Mouse (Mus musculus) kidney, postnatal 10 days (tissue): ENCODE data around the gene 1700013G24Rik.
"Not testable (repeated sequence)": the region's sequence is repeated elsewhere in the genome, so short reads cannot be mapped to it uniquely, and the experiment has no call there.

Experiments
- DNase-seq: peaks from one replicate; pipeline ENCODE4 v3.0.0; 2021; ENCODE audit warnings: mixed read lengths

Gene 1700013G24Rik

DNA sequence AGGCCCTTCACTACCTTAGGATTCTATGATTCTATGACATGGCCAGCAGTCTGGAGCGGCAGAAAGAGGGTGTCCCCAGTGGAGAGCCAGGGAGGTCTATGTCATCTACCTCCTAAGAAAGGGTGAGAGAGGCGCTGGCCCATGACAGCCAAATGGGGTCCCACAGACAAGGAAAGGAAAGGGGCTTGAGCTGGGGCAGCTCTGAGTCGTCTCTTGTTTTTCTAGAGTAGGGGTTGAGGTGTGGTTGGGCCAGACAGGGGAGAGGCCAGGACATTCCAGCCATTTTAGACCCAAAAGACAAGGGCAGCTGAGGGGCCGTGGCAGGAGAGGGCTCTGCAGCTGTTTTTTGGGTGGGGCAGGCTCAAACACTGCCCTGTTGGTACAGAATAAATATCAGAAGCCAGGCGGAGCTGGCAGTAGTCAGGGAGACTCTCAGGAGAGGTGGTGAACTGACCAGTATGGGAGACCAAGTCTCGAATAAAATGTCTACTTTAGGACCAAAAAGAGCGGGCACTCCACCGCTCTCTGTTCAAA is at the start of gene 1700013G24Rik:
TSS of gene 1700013G24Rik (plus strand) at position 51 of the 534 bp plus-strand sequence.
- no peak for DNase-seq

DNA sequence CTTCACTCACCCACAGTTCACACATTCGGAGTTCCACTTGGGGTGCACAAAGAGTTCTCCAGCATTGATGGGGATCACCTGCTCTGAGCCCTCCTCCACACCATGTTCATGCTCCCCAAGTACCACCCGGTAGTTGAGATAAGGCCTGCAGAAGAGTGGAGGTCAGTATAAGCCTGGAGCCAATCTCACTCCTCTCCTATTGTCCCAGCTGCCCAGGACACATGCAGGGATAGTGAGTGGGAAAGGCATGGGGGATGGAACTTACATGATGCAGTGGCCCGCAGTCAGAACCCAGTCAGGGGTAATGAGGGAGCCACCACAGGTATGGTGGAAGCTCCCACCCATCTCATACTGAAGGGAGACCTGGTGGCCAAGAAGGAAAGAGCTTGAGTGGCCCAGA is 47.5 kb upstream of the 1700013G24Rik start:
- DNase-seq = no peak

DNA sequence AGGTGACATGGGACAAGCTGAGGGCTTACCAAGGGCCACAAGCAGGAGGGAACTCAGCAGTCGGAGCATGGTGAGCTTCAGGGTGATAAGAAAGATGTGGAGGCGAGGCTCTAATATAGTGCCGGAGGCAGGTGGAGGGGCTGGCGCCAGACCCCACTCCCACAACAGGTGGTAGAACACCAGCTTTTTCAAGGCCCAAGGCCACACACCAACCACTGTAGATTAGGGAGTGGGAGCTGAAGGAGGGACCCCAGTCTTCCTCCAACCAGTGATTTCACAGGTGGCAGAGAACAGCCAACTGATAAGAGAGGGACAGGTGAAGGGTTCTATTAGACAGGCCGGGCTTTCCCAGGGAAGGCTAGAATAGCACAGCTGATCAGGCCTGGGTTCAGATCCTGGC is 43.4 kb upstream of the 1700013G24Rik start, which contains the start of gene Cela3a:
TSS of gene Cela3a (minus strand) at position 101 of the 400 bp plus-strand sequence.
- no peak for DNase-seq

DNA sequence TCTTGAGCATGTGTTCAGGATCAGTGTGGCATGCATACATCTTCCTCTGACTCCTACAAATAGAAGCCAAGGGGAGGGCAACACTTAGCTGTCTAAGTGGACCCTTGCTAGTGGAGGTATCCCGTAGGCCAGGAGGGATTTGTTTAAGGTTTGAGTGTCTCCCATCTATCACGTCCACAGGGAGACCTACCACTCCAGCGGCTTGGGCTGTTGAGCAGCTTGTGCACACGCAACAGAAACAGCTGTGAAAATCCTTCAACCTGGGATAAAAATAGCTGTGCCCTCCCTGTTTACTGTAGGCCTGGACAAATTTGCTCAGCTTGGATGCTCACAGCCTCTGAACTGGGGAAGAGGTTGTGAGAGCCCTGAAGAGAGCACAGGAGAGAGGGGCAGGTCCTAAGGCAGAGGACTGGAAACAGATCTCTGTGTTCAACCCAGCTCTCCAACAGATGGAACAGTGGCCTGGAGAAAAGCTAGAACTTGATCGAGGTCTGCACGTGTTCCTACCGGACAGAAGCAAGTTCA is 40.8 kb upstream of the 1700013G24Rik start:
- DNase-seq = not testable (repeated sequence)

DNA sequence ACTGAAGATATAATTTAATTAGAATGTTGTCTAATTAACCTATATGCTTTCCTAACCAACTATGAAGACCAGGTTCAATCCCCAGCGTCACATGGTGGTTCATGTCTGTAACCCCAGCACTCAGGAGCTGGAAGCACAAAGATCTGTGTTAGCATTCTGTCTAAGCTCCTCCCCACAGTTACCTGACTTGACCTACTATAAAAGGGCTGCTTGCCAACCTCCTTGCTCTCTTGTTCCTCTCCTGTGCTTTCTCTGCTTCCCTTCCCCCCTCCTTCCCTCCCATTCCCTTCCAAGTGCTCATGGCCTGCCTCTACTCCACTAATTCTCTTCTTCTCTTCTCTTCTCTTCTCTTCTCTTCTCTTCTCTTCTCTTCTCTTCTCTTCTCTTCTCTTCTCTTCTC is 38.1 kb upstream of the 1700013G24Rik start:
- peak; percentile 32 for DNase-seq

DNA sequence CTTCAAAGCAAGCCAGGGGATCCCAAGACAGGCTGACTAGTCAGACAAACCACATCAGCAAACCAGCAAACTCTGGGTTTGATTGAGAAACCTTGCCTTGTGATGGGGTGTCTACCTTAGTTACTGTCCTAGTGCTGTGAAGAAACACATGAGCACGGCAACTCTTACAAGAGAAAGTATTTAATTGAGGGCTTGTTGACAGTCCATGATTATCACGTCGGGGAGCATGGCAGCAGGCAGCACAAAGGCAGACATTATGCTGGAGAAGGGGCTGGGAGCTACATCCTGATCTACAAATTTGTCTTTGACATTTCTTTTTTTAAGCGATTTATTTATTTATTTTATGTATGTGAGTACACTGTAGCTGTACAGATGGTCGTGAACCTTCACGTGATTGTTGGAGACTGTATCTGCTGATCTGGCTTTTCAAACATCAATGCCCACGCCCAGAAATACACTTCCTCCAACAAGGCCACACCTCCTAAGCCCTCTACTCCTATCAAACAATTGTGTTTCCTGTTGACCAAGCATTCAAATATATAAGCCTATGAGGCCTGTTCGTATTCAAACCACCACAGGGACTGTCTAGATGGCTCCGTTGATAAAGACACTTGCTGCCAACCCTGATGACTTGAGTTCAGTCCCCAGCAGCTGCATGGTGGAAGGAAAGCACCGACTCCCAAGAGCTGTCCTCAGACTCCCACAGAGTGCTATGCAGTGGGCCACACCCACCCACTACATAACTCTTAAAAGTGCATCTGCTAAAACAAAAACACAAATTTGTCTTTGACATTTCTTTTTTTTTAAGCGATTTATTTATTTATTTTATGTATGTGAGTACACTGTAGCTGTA is 35.1 kb upstream of the 1700013G24Rik start:
- no peak for DNase-seq

DNA sequence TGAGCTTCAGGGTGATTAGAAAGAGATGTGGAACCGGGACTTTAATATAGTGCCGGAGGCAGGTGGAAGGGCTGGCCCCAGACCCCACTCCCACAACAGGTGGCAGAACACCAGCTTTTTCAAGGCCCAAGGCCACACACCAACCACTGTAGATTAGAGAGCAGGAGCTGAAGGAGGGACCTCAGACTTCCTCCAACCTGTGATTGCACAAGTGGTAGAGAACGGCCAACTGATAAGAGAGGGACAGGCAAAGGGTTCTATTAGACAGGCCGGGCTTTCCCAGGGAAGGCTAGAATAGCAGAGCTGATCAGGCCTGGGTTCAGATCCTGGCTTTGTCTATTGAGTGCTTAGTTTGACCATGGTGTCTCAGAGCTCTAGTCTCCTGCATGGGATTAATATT is 22.6 kb upstream of the 1700013G24Rik start, which contains the start of gene Cela3b:
TSS of gene Cela3b (minus strand) at position 39 of the 400 bp plus-strand sequence.
- no peak for DNase-seq

DNA sequence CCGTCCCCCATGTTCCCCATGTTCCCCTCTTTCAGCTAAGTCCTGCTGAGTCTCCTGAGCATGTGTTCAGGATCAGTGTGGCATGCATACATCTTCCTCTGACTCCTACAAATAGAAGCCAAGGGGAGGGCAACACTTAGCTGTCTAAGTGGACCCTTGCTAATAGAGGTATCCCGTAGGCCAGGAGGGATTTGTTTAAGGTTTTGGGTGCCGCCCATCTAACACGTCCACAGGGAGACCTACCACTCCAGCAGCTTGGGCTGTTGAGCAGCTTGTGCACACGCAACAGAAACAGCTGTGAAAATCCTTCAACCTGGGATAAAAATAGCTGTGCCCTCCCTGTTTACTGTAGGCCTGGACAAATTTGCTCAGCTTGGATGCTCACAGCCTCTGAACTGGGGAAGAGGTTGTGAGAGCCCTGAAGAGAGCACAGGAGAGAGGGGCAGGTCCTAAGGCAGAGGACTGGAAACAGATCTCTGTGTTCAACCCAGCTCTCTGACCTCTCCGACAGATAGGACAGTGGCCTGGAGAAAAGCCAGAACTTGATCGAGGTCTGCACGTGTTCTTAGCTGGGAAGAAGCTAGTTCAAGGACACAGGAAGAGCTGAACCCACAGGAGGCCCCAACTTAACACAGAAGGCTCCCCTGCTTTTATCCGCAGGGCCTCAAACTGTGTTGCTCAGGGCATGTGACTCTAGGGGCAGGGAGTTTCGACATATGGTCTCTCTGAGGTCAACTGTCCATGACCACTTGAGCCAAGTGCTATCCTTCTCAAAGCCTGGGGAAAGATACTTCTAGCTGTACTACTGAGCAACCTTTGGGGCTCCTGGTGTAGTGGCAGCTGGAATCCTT is 20.2 kb upstream of the 1700013G24Rik start:
- DNase-seq = not testable (repeated sequence)

DNA sequence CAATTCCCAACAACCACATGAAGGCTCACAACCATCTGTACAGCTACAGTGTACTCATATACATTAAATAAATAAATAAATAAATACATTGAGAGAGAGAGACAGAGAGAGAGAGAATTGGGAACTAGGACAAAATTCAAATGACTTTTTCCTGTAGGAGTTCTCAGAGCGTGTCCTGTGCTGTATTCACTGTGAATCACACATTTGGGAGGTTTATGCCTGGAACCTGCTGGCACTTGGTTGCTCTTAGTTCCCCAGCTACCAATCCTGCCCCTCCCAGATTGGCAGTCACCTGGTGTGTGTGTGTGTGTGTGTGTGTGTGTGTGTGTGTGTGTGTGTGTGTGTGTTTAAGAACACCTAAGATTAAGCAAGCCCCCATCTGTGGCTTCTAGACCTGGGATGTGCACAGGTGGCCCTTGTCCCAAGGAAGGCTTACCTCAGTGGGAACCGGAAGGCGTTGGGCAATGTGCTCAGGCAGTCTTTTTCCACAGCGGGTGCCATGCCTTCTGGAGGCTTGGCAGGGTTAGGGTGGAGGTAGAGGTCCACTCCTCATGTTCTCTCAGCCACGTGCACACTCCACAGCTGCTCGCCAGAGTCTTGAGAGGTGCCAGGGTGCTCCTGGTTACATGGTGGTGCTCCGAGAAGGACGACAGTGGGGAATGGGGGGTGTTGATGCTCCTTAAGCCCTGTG is 16.0 kb upstream of the 1700013G24Rik start:
- DNase-seq = no peak

DNA sequence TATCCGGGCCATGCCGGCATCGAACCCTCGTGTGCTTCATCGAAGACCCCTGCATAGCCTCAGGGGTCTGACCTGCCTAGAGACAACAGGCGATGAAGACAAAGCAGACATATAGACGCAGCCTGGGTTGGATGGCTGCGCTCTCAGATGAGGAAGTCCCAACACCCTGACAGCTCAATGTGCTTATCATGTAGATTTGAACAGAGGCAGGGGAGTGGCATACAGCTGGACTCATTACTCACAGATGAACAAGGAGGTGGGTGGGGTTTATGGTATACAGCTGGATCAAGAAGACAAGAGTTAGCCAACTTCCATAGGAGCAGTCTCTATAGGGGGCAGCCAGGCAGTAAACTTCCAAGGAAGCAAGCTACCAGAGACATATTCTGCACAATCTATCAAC is 14.2 kb upstream of the 1700013G24Rik start:
- DNase-seq = no peak

DNA sequence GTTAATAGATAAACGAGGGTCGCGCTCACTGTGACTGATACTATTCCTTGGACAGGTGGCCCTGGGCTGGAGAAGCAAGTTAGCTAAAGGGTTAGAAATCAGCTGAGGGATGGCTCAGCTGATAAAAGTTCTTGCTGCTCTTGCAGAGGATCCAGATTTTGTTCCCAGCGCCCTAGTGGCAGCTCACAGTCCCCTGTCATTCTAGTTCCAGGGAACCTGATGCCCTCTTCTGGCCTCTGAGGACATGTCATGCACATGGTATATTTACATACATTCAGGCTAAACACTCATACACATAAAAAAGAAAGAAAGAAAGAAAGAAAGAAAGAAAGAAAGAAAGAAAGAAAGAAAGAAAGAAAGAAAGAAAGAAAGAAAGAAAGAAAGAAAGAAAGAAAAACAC is 11.8 kb upstream of the 1700013G24Rik start:
- DNase-seq = no peak

DNA sequence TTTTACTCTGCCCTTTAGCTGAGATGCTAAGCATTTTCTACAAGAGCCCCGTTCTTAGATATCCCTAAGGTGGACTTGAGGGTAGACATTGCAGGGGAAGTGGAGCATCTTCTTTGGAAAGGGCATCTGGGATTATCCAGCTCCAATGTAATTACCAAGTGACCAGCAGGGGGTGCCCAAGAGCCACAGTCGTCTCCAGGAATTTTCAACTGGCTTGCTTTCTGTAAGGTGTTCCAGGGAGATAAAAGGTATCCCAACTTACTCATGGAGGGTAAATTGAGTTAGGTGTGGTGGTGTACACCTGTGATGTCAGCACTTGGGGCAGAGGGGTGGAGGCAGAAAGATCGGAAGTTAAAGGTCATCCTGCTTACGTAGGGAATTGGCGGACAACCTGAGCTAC is 9.5 kb upstream of the 1700013G24Rik start:
- peak; percentile 88 for DNase-seq

DNA sequence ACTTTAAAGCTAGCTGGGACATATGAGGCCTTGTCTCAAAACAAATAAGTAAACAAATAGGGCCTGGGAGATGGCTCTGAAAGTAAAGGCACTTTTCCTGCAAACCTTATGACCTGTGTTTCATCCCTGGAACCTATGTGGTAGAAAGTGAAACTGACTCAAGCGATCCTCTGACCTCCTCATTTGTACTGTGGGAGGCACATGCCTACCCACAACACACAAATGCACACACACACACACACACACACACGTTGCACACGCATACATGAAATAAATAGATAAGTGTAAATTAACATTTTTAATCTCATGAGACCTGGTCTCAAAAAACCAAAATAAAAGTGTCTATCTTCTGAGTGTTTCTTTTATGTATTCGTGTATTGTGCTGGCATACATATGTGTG is 7.2 kb upstream of the 1700013G24Rik start:
- no peak for DNase-seq

DNA sequence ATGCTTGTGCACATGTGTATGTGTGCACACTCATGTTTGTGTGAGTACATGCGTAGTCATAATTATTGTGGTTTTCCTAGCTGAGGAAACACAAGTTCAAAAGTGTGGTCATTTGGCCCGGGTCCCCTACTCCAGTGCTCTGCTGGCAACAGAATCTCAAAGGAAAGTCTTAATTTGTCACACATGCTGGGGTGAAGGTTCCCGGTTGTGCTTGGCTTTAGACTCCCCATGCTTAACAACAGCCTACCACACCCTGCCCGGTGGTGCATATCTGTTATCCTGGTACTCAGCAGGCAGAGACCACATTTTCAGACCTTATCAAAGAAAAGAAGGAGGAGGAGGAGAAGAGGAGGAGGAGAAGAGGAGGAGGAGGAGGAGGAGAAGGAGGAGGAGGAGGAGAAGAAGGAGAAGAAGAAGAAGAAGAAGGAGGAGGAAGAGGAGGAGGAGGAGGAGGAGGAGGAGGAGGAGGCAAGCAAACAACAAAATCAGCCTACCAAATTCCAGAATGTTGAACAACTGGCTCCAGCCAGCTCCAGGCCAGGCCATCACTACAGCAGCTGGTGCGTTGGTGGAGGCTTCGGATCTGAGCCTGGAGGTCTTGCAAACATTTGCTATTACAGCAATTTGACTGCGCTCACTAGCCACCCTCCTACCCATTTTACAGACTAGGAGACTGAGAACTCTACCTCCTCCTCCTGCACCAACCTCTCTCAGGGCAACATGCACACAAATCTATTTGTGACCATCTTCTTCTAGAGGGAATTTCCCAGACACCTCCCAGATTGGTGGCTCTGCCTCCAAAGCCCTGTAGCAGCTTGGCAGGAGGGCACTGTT is 5.5 kb upstream of the 1700013G24Rik start:
- DNase-seq = peak; percentile 64

DNA sequence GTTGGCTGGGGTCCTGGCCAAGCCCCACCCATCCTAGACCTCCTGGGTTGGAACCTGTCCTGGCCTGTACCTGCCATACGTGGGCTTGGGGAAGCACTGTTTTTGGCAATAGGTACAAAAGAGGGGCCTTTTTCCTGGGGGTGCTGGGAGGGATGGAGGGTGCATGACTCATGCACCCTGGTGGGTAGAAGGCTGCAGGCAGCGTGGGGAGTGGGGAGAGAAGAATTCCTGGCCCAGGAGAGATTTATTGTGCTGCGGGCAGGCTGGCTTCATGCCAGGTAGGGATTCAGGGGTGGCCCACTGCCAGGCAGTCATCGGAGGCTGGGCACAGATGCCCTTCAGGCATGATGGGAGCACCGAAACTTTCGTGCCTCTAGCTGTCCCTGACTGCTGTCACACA is 4.9 kb upstream of the 1700013G24Rik start:
- DNase-seq = peak; percentile 71

DNA sequence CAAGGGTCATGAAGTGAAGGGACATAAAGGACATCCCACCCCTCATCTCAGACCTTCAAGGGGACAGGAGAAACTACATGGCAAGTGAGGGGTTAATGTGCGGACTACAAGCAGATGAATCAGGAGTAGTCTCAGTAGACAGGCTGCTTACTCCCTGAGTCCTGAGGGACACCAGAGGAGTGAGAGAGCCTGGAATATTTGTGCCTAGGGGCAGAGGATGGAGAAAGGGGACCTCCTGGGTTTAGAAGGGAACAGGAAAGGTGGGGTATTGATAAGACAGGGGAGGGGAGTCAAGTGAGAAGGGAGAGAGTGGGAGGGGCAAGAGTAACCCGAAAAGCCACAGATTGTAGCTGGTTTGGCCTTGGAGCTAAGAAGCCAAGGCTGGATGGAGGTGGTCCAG is 4.4 kb upstream of the 1700013G24Rik start:
- DNase-seq = no peak

DNA sequence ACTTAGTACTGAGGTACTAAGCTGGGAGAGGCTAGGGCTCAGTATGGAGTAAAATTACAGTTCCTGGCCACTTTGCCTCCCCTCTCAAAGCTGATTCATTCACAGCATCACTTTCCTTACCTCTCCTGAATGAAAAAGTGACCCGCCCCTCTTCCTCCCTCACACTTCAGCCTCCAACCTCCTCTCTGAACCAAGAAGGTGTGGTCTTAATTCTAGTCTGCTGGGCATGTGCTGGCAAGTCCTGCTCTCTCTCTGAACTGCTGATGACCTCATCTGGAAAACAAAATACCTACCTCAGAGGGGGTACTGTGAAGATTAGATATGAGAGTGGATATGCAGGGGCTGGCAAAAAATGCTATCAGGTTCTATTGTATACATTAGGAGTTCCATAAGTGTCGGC is 4.0 kb upstream of the 1700013G24Rik start:
- DNase-seq = no peak

DNA sequence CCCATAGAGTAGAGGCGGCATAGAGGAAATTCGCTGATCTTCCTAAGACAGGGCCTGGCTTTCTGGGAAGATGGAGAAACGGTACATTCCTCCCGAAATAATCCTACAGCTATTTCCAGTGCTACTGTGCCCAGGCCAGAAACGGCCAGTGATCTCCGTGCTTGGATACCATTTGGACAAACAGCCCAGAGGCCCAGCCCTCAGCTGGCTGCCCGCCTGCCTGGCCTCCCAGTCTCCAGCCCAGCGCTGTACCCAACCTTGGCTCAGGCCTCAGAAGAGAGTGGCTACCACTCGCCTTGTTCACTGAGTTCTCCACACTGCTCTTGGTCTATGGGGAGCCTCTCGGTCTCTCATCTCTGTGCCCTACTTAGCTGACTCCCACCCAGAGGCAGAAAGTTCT is 3.4 kb upstream of the 1700013G24Rik start:
- DNase-seq = no peak

DNA sequence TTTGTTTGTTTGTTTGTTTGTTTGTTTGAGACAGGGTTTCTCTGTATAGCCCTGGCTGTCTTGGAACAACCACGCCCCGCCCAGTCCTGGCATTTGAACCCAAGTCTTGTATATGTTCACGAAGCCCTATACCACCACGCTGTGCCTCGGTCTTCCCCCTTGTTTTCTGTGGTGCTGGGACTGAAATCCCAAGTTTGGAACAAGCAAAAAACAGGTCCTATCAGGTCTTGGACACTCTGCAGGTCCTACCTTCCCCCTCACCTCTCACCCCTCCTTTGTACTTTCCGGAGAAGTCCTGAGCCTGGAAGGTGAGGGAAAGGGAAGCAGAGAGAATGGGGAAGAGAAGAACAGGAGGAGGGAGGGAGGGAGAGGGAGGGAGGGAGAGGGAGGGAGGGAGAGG is 894 bp upstream of the 1700013G24Rik start:
- DNase-seq = no peak

DNA sequence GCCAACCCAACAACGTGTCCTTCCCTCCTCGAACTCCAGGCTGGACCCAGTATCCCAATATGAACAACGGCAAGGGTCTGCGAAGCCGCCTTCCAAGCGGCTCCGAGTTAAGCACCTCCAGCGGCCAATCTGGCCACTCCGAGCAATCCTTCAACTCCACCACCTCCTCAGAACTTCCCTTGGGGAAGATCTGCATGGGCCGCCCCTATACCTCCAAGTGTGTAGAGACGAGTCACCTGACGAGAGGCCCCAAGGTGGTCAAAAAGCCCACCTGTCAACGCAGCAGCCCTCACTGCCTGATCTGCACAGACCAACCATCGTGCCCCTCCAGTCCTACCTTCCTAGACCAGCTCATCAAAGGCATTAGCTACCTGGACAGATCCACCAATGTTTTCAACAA is 1.5 kb downstream of the 1700013G24Rik start:
- DNase-seq = no peak

DNA sequence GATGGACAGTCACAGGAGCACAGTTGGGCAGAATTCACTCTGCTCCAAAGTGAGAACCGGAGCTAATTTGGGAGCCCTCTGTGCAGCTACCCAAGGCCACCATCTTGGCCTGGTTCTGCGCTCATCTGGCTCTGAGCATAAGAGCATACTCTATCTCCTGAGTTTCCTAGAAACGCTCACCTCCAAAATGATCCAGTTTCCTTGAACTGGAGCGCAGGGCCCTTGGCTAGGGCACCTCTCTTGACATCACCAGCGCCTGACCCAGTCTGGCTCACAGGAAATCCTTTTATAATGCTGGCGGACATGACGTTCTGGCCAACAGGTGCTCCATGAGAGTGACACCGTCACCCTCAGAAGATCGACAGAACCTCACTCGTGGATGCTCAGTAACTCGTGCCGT is 3.5 kb downstream of the 1700013G24Rik start:
- DNase-seq = no peak

DNA sequence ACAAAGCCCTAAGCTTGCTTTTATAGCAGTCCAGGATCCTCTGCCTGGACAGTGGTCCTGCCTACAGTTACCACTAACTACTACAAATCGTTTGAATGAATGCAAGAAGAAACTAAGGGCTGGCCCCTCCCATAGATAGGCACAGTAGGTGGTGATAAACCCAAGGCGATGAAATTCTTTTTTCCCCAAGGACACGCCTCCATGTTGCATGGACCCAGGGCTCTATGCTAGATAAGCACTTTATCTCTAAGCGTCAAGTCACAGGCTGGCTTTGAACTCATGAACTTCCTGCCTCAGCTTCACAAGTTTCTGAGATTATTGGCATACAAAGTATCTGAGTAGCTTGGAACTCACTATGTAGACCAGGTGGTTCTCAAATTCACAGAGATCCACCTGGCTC is 4.2 kb downstream of the 1700013G24Rik start:
- no peak for DNase-seq
